ENCODE assay signal across 28 mouse cellular contexts in the genomic region with DNA sequence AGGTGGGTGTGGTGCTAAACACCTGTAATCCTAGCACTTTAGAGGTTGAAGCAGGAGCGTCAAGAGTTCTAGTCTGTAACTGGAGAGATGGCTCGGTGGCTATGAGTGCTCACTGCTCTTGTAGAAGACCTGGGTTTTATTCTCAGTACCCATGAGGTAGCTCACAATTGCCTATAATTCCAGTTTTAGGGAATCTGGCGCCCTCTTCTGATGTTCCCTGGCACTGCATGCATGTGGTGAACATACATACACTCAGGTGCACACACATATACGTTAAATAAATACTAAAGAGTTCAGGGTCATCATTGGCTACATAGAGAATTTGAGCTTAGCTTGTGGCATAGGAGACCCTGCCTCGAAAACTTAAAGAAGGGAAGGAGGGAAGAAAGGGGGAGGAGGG. TPM values are rescaled to one million over a fixed set of nuclear protein-coding genes. Genes with fewer than 3 reads are reported as not detected.
A peak's percentile ranks its signal among the peaks of the same experiment; 100 is the strongest.
DNase-seq lines count a peak whose midpoint lies in the region; ATAC-seq lines count a peak whose summit lies in the region.
"Had no signal": no experiment of that assay in that cellular context is flagged by ENCODE, and none has a peak within 500 bp of the region (broad histone marks: within the 10 kb centered on the region; RNA-seq: fewer than 3 reads in every experiment).

No protein-coding gene starts in this region.

- no peaks in the 10 kb centered on the region for H3K27me3 ChIP-seq in hindbrain, embryonic 15.5 days
- no peaks in the 10 kb centered on the region for H3K27me3 ChIP-seq in hindbrain, embryonic 11.5 days (ENCODE audit: control insufficient read depth, insufficient read depth, low read length)
- H3K27me3 ChIP-seq in midbrain, embryonic 12.5 days, result no peaks in the 10 kb centered on the region
- no peaks in the 10 kb centered on the region for H3K27me3 ChIP-seq in midbrain, embryonic 15.5 days (replicated peaks)
- no peaks in the 10 kb centered on the region for H3K27me3 ChIP-seq in midbrain, embryonic 14.5 days (ENCODE audit: control insufficient read depth, insufficient read depth, low read length)
- H3K27me3 ChIP-seq: embryonic facial prominence, embryonic 13.5 days; heart, embryonic 12.5 days; lung, embryonic 15.5 days; neural tube, embryonic 12.5 days had no signal

- peak overlapping the region; percentile 71; the same call in 1 of the 2 replicates for H3K27ac ChIP-seq in hindbrain, embryonic 15.5 days (replicated peaks)
- H3K27ac ChIP-seq in hindbrain, embryonic 11.5 days (ENCODE audit: low read depth, low read length), result no peak overlapping the region
- H3K27ac ChIP-seq in midbrain, embryonic 12.5 days (replicated peaks), result 0 out of 2 replicates have a peak overlapping the region, but pooled peaks have one; percentile 69
- H3K27ac ChIP-seq in midbrain, embryonic 15.5 days, result no peak overlapping the region
- H3K27ac ChIP-seq in midbrain, embryonic 14.5 days (replicated peaks; ENCODE audit: low read depth, low read length), result 0 out of 2 replicates have a peak overlapping the region, but pooled peaks have one; percentile 0
- H3K27ac ChIP-seq: embryonic facial prominence, embryonic 13.5 days; gastrocnemius, adult 2 months; left cerebral cortex, adult 2 months; liver, embryonic 14.5 days; lung, embryonic 15.5 days; neural tube, embryonic 12.5 days had no signal

- no peaks in the 10 kb centered on the region for H3K9me3 ChIP-seq in hindbrain, embryonic 15.5 days
- no peaks in the 10 kb centered on the region for H3K9me3 ChIP-seq in hindbrain, embryonic 11.5 days (ENCODE audit: control insufficient read depth, low read length)
- no peaks in the 10 kb centered on the region for H3K9me3 ChIP-seq in midbrain, embryonic 12.5 days
- H3K9me3 ChIP-seq in midbrain, embryonic 15.5 days, result no peaks in the 10 kb centered on the region
- H3K9me3 ChIP-seq in midbrain, embryonic 14.5 days (ENCODE audit: control insufficient read depth, low read length), result no peaks in the 10 kb centered on the region
- H3K9me3 ChIP-seq: embryonic facial prominence, embryonic 13.5 days; lung, embryonic 15.5 days; neural tube, embryonic 12.5 days had no signal

- no peak overlapping the region for H3K9ac ChIP-seq in hindbrain, embryonic 15.5 days
- H3K9ac ChIP-seq in hindbrain, embryonic 11.5 days (ENCODE audit: low read depth, low read length), result no peak overlapping the region
- no peak overlapping the region for H3K9ac ChIP-seq in midbrain, embryonic 12.5 days (replicated peaks)
- H3K9ac ChIP-seq in midbrain, embryonic 15.5 days, result no peak overlapping the region
- H3K9ac ChIP-seq in midbrain, embryonic 14.5 days (replicated peaks; ENCODE audit: low read length), result no peak overlapping the region
- H3K9ac ChIP-seq: embryonic facial prominence, embryonic 13.5 days; forebrain, embryonic 13.5 days; heart, embryonic 12.5 days; liver, embryonic 14.5 days; lung, embryonic 15.5 days; neural tube, embryonic 12.5 days had no signal

- ATAC-seq in hindbrain, embryonic 15.5 days (ENCODE audit: low FRiP score, low read depth), result no peak
- no peak for ATAC-seq in hindbrain, embryonic 11.5 days (ENCODE audit: low FRiP score)
- ATAC-seq in midbrain, embryonic 12.5 days (ENCODE audit: low FRiP score, low read depth), result no peak
- no peak for ATAC-seq in midbrain, embryonic 15.5 days (replicated peaks)
- no peak for ATAC-seq in midbrain, embryonic 14.5 days (ENCODE audit: low FRiP score, low TSS enrichment)
- ATAC-seq: forebrain, embryonic 13.5 days; hindbrain, embryonic 16.5 days; intestine, postnatal 0 days had no signal

- no peaks in the 10 kb centered on the region for H3K36me3 ChIP-seq in hindbrain, embryonic 15.5 days
- H3K36me3 ChIP-seq in hindbrain, embryonic 11.5 days (ENCODE audit: control insufficient read depth, insufficient read depth, low read length), result no peaks in the 10 kb centered on the region
- H3K36me3 ChIP-seq in midbrain, embryonic 12.5 days, result no peaks in the 10 kb centered on the region
- H3K36me3 ChIP-seq in midbrain, embryonic 15.5 days (replicated peaks), result no peaks in the 10 kb centered on the region
- H3K36me3 ChIP-seq in midbrain, embryonic 14.5 days (ENCODE audit: control insufficient read depth, insufficient read depth, low read length), result no peaks in the 10 kb centered on the region
- H3K36me3 ChIP-seq: embryonic facial prominence, embryonic 13.5 days; heart, embryonic 12.5 days; lung, embryonic 15.5 days; neural tube, embryonic 12.5 days had no signal

- WGBS in hindbrain, embryonic 15.5 days, result 88% methylated on average over 5 of the region's 5 CpGs
- 86% methylated on average over 5 of the region's 5 CpGs for WGBS in hindbrain, embryonic 11.5 days
- WGBS in midbrain, embryonic 12.5 days, result 83% methylated on average over 5 of the region's 5 CpGs
- WGBS in midbrain, embryonic 15.5 days, result 91% methylated on average over 5 of the region's 5 CpGs
- 92% methylated on average over 5 of the region's 5 CpGs for WGBS in midbrain, embryonic 14.5 days

- no peak for DNase-seq in hindbrain, embryonic 11.5 days (ENCODE audit: low spot score)
- DNase-seq in midbrain, embryonic 14.5 days, result no peak
- no peak for DNase-seq in adrenal gland, postnatal 14 days
- no peak for DNase-seq in adrenal gland, adult 8-10 months
- DNase-seq: cerebellum, adult 18-20 months; cerebellum, postnatal 14 days; gastrocnemius, adult 2 months; heart, postnatal 14 days; kidney, postnatal 4 days; lung, postnatal 36 days; right cerebral cortex, postnatal 14 days; thymus, postnatal 14 days had no signal

- H3K4me1 ChIP-seq in hindbrain, embryonic 15.5 days (replicated peaks), result peaks cover 19% of the 10 kb centered on the region
- H3K4me1 ChIP-seq in hindbrain, embryonic 11.5 days (replicated peaks; ENCODE audit: control insufficient read depth, insufficient read depth, low read length), result no peaks in the 10 kb centered on the region
- peaks cover 19% of the 10 kb centered on the region for H3K4me1 ChIP-seq in midbrain, embryonic 12.5 days
- H3K4me1 ChIP-seq in midbrain, embryonic 15.5 days, result peaks cover 28% of the 10 kb centered on the region
- H3K4me1 ChIP-seq in midbrain, embryonic 14.5 days (ENCODE audit: control insufficient read depth, insufficient read depth, low read length), result peaks cover 14% of the 10 kb centered on the region

- no peak overlapping the region for H3K4me3 ChIP-seq in hindbrain, embryonic 15.5 days
- H3K4me3 ChIP-seq in hindbrain, embryonic 11.5 days (ENCODE audit: low read depth, low read length), result no peak overlapping the region
- H3K4me3 ChIP-seq in midbrain, embryonic 12.5 days, result no peak overlapping the region
- H3K4me3 ChIP-seq in midbrain, embryonic 15.5 days, result no peak overlapping the region
- H3K4me3 ChIP-seq in midbrain, embryonic 14.5 days (replicated peaks; ENCODE audit: low read depth, low read length), result no peak overlapping the region
- H3K4me3 ChIP-seq: embryonic facial prominence, embryonic 13.5 days; erythroblast, embryonic 14.5 days; forebrain, embryonic 13.5 days; gastrocnemius, adult 2 months; heart, embryonic 12.5 days; left cerebral cortex, adult 2 months; lung, embryonic 15.5 days; megakaryocyte, embryonic 14.5 days; neural tube, embryonic 12.5 days had no signal

- no peak overlapping the region for H3K4me2 ChIP-seq in hindbrain, embryonic 15.5 days
- no peak overlapping the region for H3K4me2 ChIP-seq in hindbrain, embryonic 11.5 days (replicated peaks; ENCODE audit: low read depth, low read length)
- H3K4me2 ChIP-seq in midbrain, embryonic 12.5 days (replicated peaks), result no peak overlapping the region
- no peak overlapping the region for H3K4me2 ChIP-seq in midbrain, embryonic 15.5 days
- no peak overlapping the region for H3K4me2 ChIP-seq in midbrain, embryonic 14.5 days (ENCODE audit: low read length)
- H3K4me2 ChIP-seq: embryonic facial prominence, embryonic 13.5 days; forebrain, embryonic 13.5 days; heart, embryonic 12.5 days; lung, embryonic 15.5 days; neural tube, embryonic 12.5 days had no signal

RNA-seq across cellular contexts. Expression of gene Bfsp2, which starts 35.6 kb away (rescaled TPM):
- polyA plus RNA-seq in hindbrain, embryonic 15.5 days (2015; fragmentation: Nextera tagmentation; extraction: Ambion mirVana), result 4.4 and 6.2 TPM in 2 replicates
- 0.54 and 2.1 TPM in 2 replicates for polyA plus RNA-seq in hindbrain, embryonic 11.5 days (2014; fragmentation: Nextera tagmentation; extraction: Ambion mirVana)
- polyA plus RNA-seq in midbrain, embryonic 12.5 days (2016; fragmentation: Nextera tagmentation; extraction: Ambion mirVana), result 2.4 and 5.5 TPM in 2 replicates
- polyA plus RNA-seq in midbrain, embryonic 15.5 days (2015; fragmentation: Nextera tagmentation; extraction: Ambion mirVana), result 1.9 and 2.3 TPM in 2 replicates
- polyA plus RNA-seq in midbrain, embryonic 14.5 days (2014; fragmentation: Nextera tagmentation; extraction: Ambion mirVana), result 2.7 and 4.0 TPM in 2 replicates
- not detected in 2 replicates for total RNA-seq in adrenal gland, postnatal 14 days (2021)
- not detected for total RNA-seq in adrenal gland, adult 8-10 months (2022)
- total RNA-seq: adrenal gland, adult 18-20 months had no signal
- polyA plus RNA-seq: gonadal fat pad, adult 2 months had no signal

Comparison
In these comparisons a context has a peak if more than half of its experiments do, and no peak if none do; other contexts are left out.
1. H3K27ac ChIP-seq: peak in hindbrain, embryonic 15.5 days (single experiment), midbrain, embryonic 12.5 days (single experiment) and midbrain, embryonic 14.5 days (single experiment); none in hindbrain, embryonic 11.5 days (single experiment) and midbrain, embryonic 15.5 days (single experiment).